Mouse (Mus musculus): ENCODE results near the gene Cd99l2. TPM values are rescaled to one million over a fixed set of nuclear protein-coding genes. Genes with fewer than 3 reads are reported as not detected.

The Cd99l2 gene
- polyA plus RNA-seq, 1 experiment from 2014 or later, result 17.0 TPM

DNA sequence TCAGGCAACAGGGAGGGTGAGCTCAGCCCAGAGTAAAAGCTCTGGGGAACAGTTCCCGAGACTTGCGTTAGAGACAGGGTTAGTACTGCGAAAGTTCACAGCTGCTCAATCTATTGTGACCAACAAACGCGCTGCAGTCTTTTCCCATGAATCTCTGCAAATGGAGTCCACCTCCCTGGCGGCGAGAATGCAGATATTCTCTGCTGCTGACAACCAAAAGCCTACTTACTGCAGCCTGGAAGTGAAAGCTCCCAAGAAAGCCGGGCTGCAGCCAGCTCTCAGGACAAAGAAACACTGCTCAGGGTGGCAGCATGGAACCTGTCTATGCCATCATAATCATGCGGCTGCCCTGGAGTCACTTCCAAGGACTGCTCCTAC is 619 bp upstream of the Cd99l2 start:
- DNase-seq (ENCODE audit: low spot score) (peak; percentile 65), ATAC-seq (peak; percentile 19)
- H3K9ac ChIP-seq (replicated peaks; ENCODE audit: low read depth), result no peak overlapping the region; the same call in 1 of the 2 replicates
- peak overlapping the region; percentile 86 for H3K27ac ChIP-seq (ENCODE audit: low read length)
- TF ChIP-seq CTCF (IDR thresholded peaks at IDR 0.05), result peak; percentile 50
- TF ChIP-seq EP300 (IDR thresholded peaks at IDR 0.05), result no peak
- no peaks in the 10 kb centered on the region for H3K36me3 ChIP-seq (ENCODE audit: insufficient read depth, low read length)
- H3K4me1 ChIP-seq (ENCODE audit: insufficient read depth, low read depth, low read length), result no peaks in the 10 kb centered on the region
- 16% methylated on average over 9 of the region's 9 CpGs for WGBS
- no peaks in the 10 kb centered on the region for H3K9me3 ChIP-seq (ENCODE audit: low read length)
- peak overlapping the region; percentile 48 for H3K4me3 ChIP-seq (ENCODE audit: low read depth, low read length)
- peak overlapping the region; percentile 64 for H3K4me2 ChIP-seq (replicated peaks; ENCODE audit: low read depth, low read length)
- H3K27me3 ChIP-seq (replicated peaks; ENCODE audit: insufficient read depth, low read length), result no peaks in the 10 kb centered on the region

- TF ChIP-seq EP300 (IDR thresholded peaks at IDR 0.05), result no peak
- no peak for TF ChIP-seq CTCF (IDR thresholded peaks at IDR 0.05)
- H3K4me3 ChIP-seq (ENCODE audit: low read depth, low read length), result peak overlapping the region; percentile 48
- peak; percentile 63 for ATAC-seq
- peak overlapping the region; percentile 58 for H3K9ac ChIP-seq (replicated peaks; ENCODE audit: low read depth)
- peak overlapping the region; percentile 64 for H3K4me2 ChIP-seq (replicated peaks; ENCODE audit: low read depth, low read length)
- H3K27me3 ChIP-seq (replicated peaks; ENCODE audit: insufficient read depth, low read length), result no peaks in the 10 kb centered on the region
- no peaks in the 10 kb centered on the region for H3K9me3 ChIP-seq (ENCODE audit: low read length)
- H3K36me3 ChIP-seq (ENCODE audit: insufficient read depth, low read length), result no peaks in the 10 kb centered on the region
- 22% methylated on average over 15 of the region's 17 CpGs for WGBS
- no peaks in the 10 kb centered on the region for H3K4me1 ChIP-seq (ENCODE audit: insufficient read depth, low read depth, low read length)
- H3K27ac ChIP-seq (ENCODE audit: low read length), result peak overlapping the region; percentile 86
- peak; percentile 15 for DNase-seq (ENCODE audit: low spot score)
Observed at GRCm38 (mm10) chrX:71491931-71492633, 567 bp downstream of the Cd99l2 start.

DNA sequence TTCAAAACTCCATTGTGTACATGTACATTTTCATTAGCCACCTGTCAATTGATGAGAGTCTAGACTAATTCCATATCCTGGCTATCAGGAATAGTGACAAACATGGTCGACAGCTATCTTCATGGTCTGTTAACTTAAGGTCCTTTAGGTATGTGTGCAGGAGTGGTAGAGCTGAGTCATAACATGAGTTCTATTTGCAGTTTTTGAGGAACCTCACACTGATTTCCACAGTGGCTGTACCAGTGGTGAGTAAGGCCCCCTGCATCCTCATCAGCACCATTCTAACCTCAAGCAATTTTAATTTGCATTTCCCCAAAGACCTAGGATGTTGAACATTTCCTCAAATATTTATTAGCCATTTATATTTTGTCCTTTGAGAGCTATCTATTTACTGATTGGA is 3.3 kb downstream of the Cd99l2 start:
- no peak for TF ChIP-seq CTCF (IDR thresholded peaks at IDR 0.05)
- TF ChIP-seq EP300 (IDR thresholded peaks at IDR 0.05), result no peak
- H3K4me1 ChIP-seq (ENCODE audit: insufficient read depth, low read depth, low read length), result no peaks in the 10 kb centered on the region
- H3K27ac ChIP-seq (ENCODE audit: low read length), result no peak overlapping the region
- H3K9ac ChIP-seq (replicated peaks; ENCODE audit: low read depth), result no peak overlapping the region
- WGBS, result 86% methylated on average over 1 of the region's 1 CpGs
- H3K4me3 ChIP-seq (ENCODE audit: low read depth, low read length), result no peak overlapping the region
- no peaks in the 10 kb centered on the region for H3K36me3 ChIP-seq (ENCODE audit: insufficient read depth, low read length)
- no peaks in the 10 kb centered on the region for H3K9me3 ChIP-seq (ENCODE audit: low read length)
- DNase-seq (ENCODE audit: low spot score) (no peak), ATAC-seq (no peak)
- H3K4me2 ChIP-seq (replicated peaks; ENCODE audit: low read depth, low read length), result no peak overlapping the region
- no peaks in the 10 kb centered on the region for H3K27me3 ChIP-seq (replicated peaks; ENCODE audit: insufficient read depth, low read length)

GRCm38 (mm10) chrX:71482244-71482643 is 10.4 kb downstream of the Cd99l2 start:
- Histone ChIP-seq H3K27ac (ENCODE audit: low read length) (no peak overlapping the region), H3K9me3 (ENCODE audit: low read length) (no peaks in the 10 kb centered on the region), H3K36me3 (ENCODE audit: insufficient read depth, low read length) (no peaks in the 10 kb centered on the region), H3K9ac (replicated peaks; ENCODE audit: low read depth) (no peak overlapping the region), H3K4me2 (replicated peaks; ENCODE audit: low read depth, low read length) (no peak overlapping the region), H3K4me3 (ENCODE audit: low read depth, low read length) (no peak overlapping the region), H3K27me3 (replicated peaks; ENCODE audit: insufficient read depth, low read length) (no peaks in the 10 kb centered on the region), H3K4me1 (ENCODE audit: insufficient read depth, low read depth, low read length) (no peaks in the 10 kb centered on the region)
- WGBS, result 78% methylated on average over 2 of the region's 2 CpGs
- no peak for DNase-seq (ENCODE audit: low spot score)
- ATAC-seq, result no peak
- TF ChIP-seq CTCF (IDR thresholded peaks at IDR 0.05), result no peak
- TF ChIP-seq EP300 (IDR thresholded peaks at IDR 0.05), result no peak

GRCm38 (mm10) chrX:71475992-71476391 is 16.7 kb downstream of the Cd99l2 start:
- H3K27me3 ChIP-seq (replicated peaks; ENCODE audit: insufficient read depth, low read length), result no peaks in the 10 kb centered on the region
- no peak overlapping the region for H3K27ac ChIP-seq (ENCODE audit: low read length)
- TF ChIP-seq CTCF (IDR thresholded peaks at IDR 0.05) (no peak), EP300 (IDR thresholded peaks at IDR 0.05) (no peak)
- ATAC-seq, result no peak
- H3K4me2 ChIP-seq (replicated peaks; ENCODE audit: low read depth, low read length), result no peak overlapping the region
- no peak overlapping the region for H3K4me3 ChIP-seq (ENCODE audit: low read depth, low read length)
- H3K36me3 ChIP-seq (ENCODE audit: insufficient read depth, low read length), result no peaks in the 10 kb centered on the region
- no peak for DNase-seq (ENCODE audit: low spot score)
- no peaks in the 10 kb centered on the region for H3K4me1 ChIP-seq (ENCODE audit: insufficient read depth, low read depth, low read length)
- H3K9ac ChIP-seq (replicated peaks; ENCODE audit: low read depth), result no peak overlapping the region
- H3K9me3 ChIP-seq (ENCODE audit: low read length), result no peaks in the 10 kb centered on the region
- WGBS, result 79% methylated on average over 3 of the region's 3 CpGs

- Histone ChIP-seq H3K36me3 (ENCODE audit: insufficient read depth, low read length) (no peaks in the 10 kb centered on the region), H3K4me2 (replicated peaks; ENCODE audit: low read depth, low read length) (no peak overlapping the region), H3K9me3 (ENCODE audit: low read length) (no peaks in the 10 kb centered on the region), H3K4me3 (ENCODE audit: low read depth, low read length) (no peak overlapping the region), H3K27ac (ENCODE audit: low read length) (no peak overlapping the region), H3K9ac (replicated peaks; ENCODE audit: low read depth) (no peak overlapping the region), H3K4me1 (ENCODE audit: insufficient read depth, low read depth, low read length) (no peaks in the 10 kb centered on the region), H3K27me3 (replicated peaks; ENCODE audit: insufficient read depth, low read length) (no peaks in the 10 kb centered on the region)
- ATAC-seq (no peak), DNase-seq (ENCODE audit: low spot score) (no peak)
- 65% methylated on average over 3 of the region's 3 CpGs for WGBS
- TF ChIP-seq EP300 (IDR thresholded peaks at IDR 0.05), result no peak
- no peak for TF ChIP-seq CTCF (IDR thresholded peaks at IDR 0.05)
Observed at GRCm38 (mm10) chrX:71475497-71475896, 17.2 kb downstream of the Cd99l2 start.
